Mouse (Mus musculus): Measurements from ENCODE around the gene Gm266. TPM values are rescaled to one million over a fixed set of nuclear protein-coding genes. Genes with fewer than 3 reads are reported as not detected.

Gm266 gene
- total RNA-seq, 4 experiments from 2014 or later = 0.22 to 0.35 TPM; not detected in 2

DNA sequence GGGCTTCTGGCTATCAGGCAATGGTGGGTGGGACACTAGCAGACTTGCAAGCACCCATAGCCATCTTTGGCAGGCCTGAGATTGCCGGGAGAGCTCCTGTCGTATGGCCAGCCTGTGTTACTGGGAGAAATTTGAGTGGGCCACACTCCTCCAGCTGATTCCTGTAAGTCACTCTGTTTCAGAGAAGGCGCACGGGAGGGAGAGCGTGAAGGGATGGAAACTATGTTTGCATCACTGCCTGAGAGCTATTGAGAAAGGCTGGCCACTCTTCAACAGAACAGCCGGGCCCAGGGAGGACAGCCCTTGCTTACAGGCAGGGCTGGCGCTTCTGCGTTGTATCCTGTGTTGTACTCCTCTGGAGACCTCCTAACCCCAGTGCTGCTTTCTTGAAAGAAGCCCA is 49.0 kb downstream of the Gm266 start:
- DNase-seq (ENCODE audit: low spot score) = no peak

DNA sequence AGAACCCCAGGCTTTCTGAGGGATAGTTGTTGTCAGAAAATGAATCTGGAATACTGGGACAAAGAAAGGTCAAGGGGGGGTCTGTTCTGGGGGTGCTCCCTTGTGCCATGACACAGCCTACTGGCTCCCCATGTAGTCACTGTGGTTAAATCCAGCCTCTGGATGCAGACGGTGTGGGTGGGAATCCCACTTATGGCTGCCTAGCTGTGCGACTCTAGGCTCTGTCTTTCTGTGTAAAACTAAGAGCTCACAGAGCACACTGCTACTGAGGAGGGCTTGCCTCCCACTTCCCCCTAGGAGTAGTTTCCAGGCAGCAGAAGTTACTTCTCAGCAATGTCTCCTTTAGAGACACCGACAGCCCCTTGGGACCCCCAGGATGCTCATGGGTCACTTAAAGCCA is 49.5 kb downstream of the Gm266 start:
- no peak for DNase-seq (ENCODE audit: low spot score)

DNA sequence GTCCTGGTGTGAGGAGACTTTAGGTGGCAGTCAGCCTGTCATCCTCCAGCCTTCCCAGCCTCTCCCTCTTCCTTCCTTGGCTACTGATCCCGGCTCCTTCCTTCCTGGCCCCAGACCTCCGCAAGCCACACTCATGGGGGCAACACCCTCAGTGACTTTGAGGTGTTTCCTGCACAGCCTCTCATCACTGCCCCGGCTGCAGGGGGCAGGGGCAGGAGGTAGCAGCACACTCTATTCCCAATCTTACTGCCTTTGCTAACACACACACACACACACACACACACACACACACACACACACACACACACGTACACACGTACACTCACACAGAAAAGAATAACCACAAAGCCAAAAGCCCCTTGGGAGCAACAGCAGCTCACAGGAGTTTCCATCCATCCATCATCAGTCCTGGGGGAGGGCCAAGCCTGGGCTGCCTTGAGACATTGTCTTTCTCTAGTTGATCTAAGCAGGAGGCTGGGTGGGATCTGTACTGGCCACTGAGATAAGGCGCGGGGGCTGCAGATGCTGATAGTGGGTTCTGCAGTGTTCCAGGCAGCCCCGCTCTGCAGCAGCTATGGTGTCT is 50.8 kb downstream of the Gm266 start:
- DNase-seq (ENCODE audit: low spot score) = no peak

Other genes with a start within 250 kb of the Gm266 start
- gene Amn, start 214.7 kb downstream of the Gm266 start, total RNA-seq (2022) = under 1 TPM in 1 of 4 experiments, not detected in 3; 0.41 TPM
- gene Cdc42bpb, start 108.1 kb downstream of the Gm266 start, total RNA-seq (2022) = 10 to 100 TPM; 45.5 to 59.7 (median 53.9) TPM
- gene Lbhd2, start 79.0 kb downstream of the Gm266 start, total RNA-seq (2022) = not detected
- 1 to 10 TPM; 2.1 to 3.6 (median 3.0) TPM for gene Exoc3l4, start 68.8 kb downstream of the Gm266 start, total RNA-seq (2022)
- gene Tnfaip2, start 43.4 kb downstream of the Gm266 start, total RNA-seq (2022) = 10 to 100 TPM; 25.2 to 49.3 (median 41.6) TPM
- gene Eif5, start 52.2 kb upstream of the Gm266 start, total RNA-seq (2022) = 100 to 1,000 TPM; 155 to 196 (median 171) TPM
- 10 to 100 TPM; 46.0 to 50.4 (median 47.1) TPM for gene Mark3, start 88.7 kb upstream of the Gm266 start, total RNA-seq (2022)
- gene Ckb, start 186.5 kb upstream of the Gm266 start, total RNA-seq (2022) = 10 to 100 TPM; 57.4 to 70.8 (median 63.8) TPM
- 1 to 10 TPM; 4.0 to 5.9 (median 4.9) TPM for gene Trmt61a, start 192.3 kb upstream of the Gm266 start, total RNA-seq (2022)
- 10 to 100 TPM; 18.9 to 20.1 (median 19.6) TPM for gene Bag5, start 227.4 kb upstream of the Gm266 start, total RNA-seq (2022)
- gene Apopt1, start 227.4 kb upstream of the Gm266 start, total RNA-seq (2022) = 10 to 100 TPM; 33.7 to 37.7 (median 35.0) TPM

Measured in heart, adult 8-10 months (tissue).